Mouse (Mus musculus): ENCODE data around the gene Mydgf. TPM values are rescaled to one million over a fixed set of nuclear protein-coding genes. Genes with fewer than 3 reads are reported as not detected.

The Mydgf gene
- 75.5 and 78.5 TPM in 2 replicates for polyA plus RNA-seq (2016; fragmentation: Nextera tagmentation; extraction: Ambion mirVana)

- H3K4me3 ChIP-seq = peak within 1 kb of the TSS; percentile 79
- peaks cover 32% of the 10 kb centered on the region for H3K4me1 ChIP-seq
- DNase-seq (ENCODE audit: extremely low spot score, low spot score) = peak; percentile 94
- no peaks in the 10 kb centered on the region for H3K27me3 ChIP-seq (ENCODE audit: poor library complexity, severe bottlenecking)
- WGBS = under 1% methylated on average over 47 of the region's 47 CpGs
- no peaks in the 10 kb centered on the region for H3K9me3 ChIP-seq
- H3K27ac ChIP-seq = peak within 1 kb of the TSS; percentile 85
- peaks cover 66% of the 10 kb centered on the region for H3K36me3 ChIP-seq (replicated peaks)
Observed at GRCm38 (mm10) chr17:56183658-56184103, at the start of gene Mydgf. Gene Mydgf, minus strand, starts transcription at chr17:56183920.

- Histone ChIP-seq H3K9me3 (no peaks in the 10 kb centered on the region), H3K27me3 (ENCODE audit: poor library complexity, severe bottlenecking) (no peaks in the 10 kb centered on the region), H3K27ac (no peak overlapping the region), H3K4me3 (peak overlapping the region; percentile 19; the same call in 1 of the 2 replicates), H3K4me1 (peaks cover 17% of the 10 kb centered on the region), H3K36me3 (replicated peaks) (no peaks in the 10 kb centered on the region)
- WGBS = 58% methylated on average over 8 of the region's 8 CpGs
- no peak for DNase-seq (ENCODE audit: extremely low spot score, low spot score)
Observed at GRCm38 (mm10) chr17:56233389-56233788, 49.7 kb upstream of the Mydgf start.

GRCm38 (mm10) chr17:56229943-56230342 is 46.2 kb upstream of the Mydgf start:
- Histone ChIP-seq H3K27ac (no peak overlapping the region), H3K4me3 (no peak overlapping the region), H3K9me3 (no peaks in the 10 kb centered on the region), H3K4me1 (peaks cover 12% of the 10 kb centered on the region), H3K27me3 (ENCODE audit: poor library complexity, severe bottlenecking) (no peaks in the 10 kb centered on the region), H3K36me3 (replicated peaks) (no peaks in the 10 kb centered on the region)
- WGBS = 70% methylated on average over 10 of the region's 10 CpGs
- DNase-seq (ENCODE audit: extremely low spot score, low spot score) = no peak

- Histone ChIP-seq H3K4me1 (no peaks in the 10 kb centered on the region), H3K27me3 (ENCODE audit: poor library complexity, severe bottlenecking) (no peaks in the 10 kb centered on the region), H3K4me3 (no peak overlapping the region), H3K9me3 (no peaks in the 10 kb centered on the region), H3K27ac (no peak overlapping the region), H3K36me3 (replicated peaks) (no peaks in the 10 kb centered on the region)
- 84% methylated on average over 3 of the region's 3 CpGs for WGBS
- DNase-seq (ENCODE audit: extremely low spot score, low spot score) = no peak
Observed at GRCm38 (mm10) chr17:56226566-56226965, 42.8 kb upstream of the Mydgf start.

- WGBS = 45% methylated on average over 1 of the region's 1 CpGs
- H3K4me1 ChIP-seq = peaks cover 6% of the 10 kb centered on the region; the same call in 1 of the 2 replicates
- DNase-seq (ENCODE audit: extremely low spot score, low spot score) = no peak
- H3K4me3 ChIP-seq = no peak overlapping the region
- no peaks in the 10 kb centered on the region for H3K27me3 ChIP-seq (ENCODE audit: poor library complexity, severe bottlenecking)
- H3K36me3 ChIP-seq (replicated peaks) = no peaks in the 10 kb centered on the region
- no peak overlapping the region for H3K27ac ChIP-seq
- no peaks in the 10 kb centered on the region for H3K9me3 ChIP-seq
Observed at GRCm38 (mm10) chr17:56224916-56225315, 41.2 kb upstream of the Mydgf start.

GRCm38 (mm10) chr17:56219805-56220204 is 36.1 kb upstream of the Mydgf start:
- Histone ChIP-seq H3K4me1 (peaks cover 39% of the 10 kb centered on the region), H3K27me3 (ENCODE audit: poor library complexity, severe bottlenecking) (no peaks in the 10 kb centered on the region), H3K4me3 (peak overlapping the region; percentile 98; the same call in 1 of the 2 replicates), H3K36me3 (replicated peaks) (peaks cover 6% of the 10 kb centered on the region; the same call in 1 of the 2 replicates), H3K27ac (no peak overlapping the region), H3K9me3 (no peaks in the 10 kb centered on the region)
- no peak for DNase-seq (ENCODE audit: extremely low spot score, low spot score)
- 81% methylated on average over 3 of the region's 3 CpGs for WGBS

- peaks cover 11% of the 10 kb centered on the region; the same call in 1 of the 2 replicates for H3K36me3 ChIP-seq (replicated peaks)
- H3K9me3 ChIP-seq = no peaks in the 10 kb centered on the region
- DNase-seq (ENCODE audit: extremely low spot score, low spot score) = no peak
- H3K4me3 ChIP-seq = peak overlapping the region; percentile 98
- 45% methylated on average over 12 of the region's 12 CpGs for WGBS
- H3K4me1 ChIP-seq = peaks cover 39% of the 10 kb centered on the region
- no peaks in the 10 kb centered on the region for H3K27me3 ChIP-seq (ENCODE audit: poor library complexity, severe bottlenecking)
- peak overlapping the region; percentile 94 for H3K27ac ChIP-seq
Observed at GRCm38 (mm10) chr17:56219251-56219650, 35.5 kb upstream of the Mydgf start.

- DNase-seq (ENCODE audit: extremely low spot score, low spot score) = peak; percentile 90
- H3K36me3 ChIP-seq (replicated peaks) = peaks cover 15% of the 10 kb centered on the region; the same call in 1 of the 2 replicates
- peak within 1 kb of the TSS; percentile 98 for H3K4me3 ChIP-seq
- no peaks in the 10 kb centered on the region for H3K9me3 ChIP-seq
- WGBS = under 1% methylated on average over 78 of the region's 78 CpGs
- H3K27ac ChIP-seq = peak within 1 kb of the TSS; percentile 94
- H3K27me3 ChIP-seq (ENCODE audit: poor library complexity, severe bottlenecking) = no peaks in the 10 kb centered on the region
- H3K4me1 ChIP-seq = peaks cover 39% of the 10 kb centered on the region
Observed at GRCm38 (mm10) chr17:56218377-56219191, 34.9 kb upstream of the Mydgf start, which contains the start of gene Dpp9. Gene Dpp9, minus strand, starts transcription at chr17:56218905.

GRCm38 (mm10) chr17:56217670-56218069 is 34.0 kb upstream of the Mydgf start:
- Histone ChIP-seq H3K4me3 (peak overlapping the region; percentile 98), H3K4me1 (peaks cover 39% of the 10 kb centered on the region), H3K27me3 (ENCODE audit: poor library complexity, severe bottlenecking) (no peaks in the 10 kb centered on the region), H3K9me3 (no peaks in the 10 kb centered on the region), H3K36me3 (replicated peaks) (peaks cover 19% of the 10 kb centered on the region; the same call in 1 of the 2 replicates), H3K27ac (peak overlapping the region; percentile 94)
- DNase-seq (ENCODE audit: extremely low spot score, low spot score) = no peak
- 68% methylated on average over 13 of the region's 13 CpGs for WGBS

GRCm38 (mm10) chr17:56214229-56214628 is 30.5 kb upstream of the Mydgf start:
- Histone ChIP-seq H3K4me1 (peaks cover 27% of the 10 kb centered on the region), H3K4me3 (no peak overlapping the region), H3K27ac (no peak overlapping the region), H3K27me3 (ENCODE audit: poor library complexity, severe bottlenecking) (no peaks in the 10 kb centered on the region), H3K9me3 (no peaks in the 10 kb centered on the region), H3K36me3 (replicated peaks) (peaks cover 51% of the 10 kb centered on the region)
- DNase-seq (ENCODE audit: extremely low spot score, low spot score) = no peak
- 76% methylated on average over 1 of the region's 1 CpGs for WGBS

GRCm38 (mm10) chr17:56212676-56213075 is 29.0 kb upstream of the Mydgf start:
- H3K27ac ChIP-seq = no peak overlapping the region
- WGBS = 85% methylated on average over 6 of the region's 6 CpGs
- H3K4me1 ChIP-seq = peaks cover 18% of the 10 kb centered on the region
- no peak overlapping the region for H3K4me3 ChIP-seq
- no peak for DNase-seq (ENCODE audit: extremely low spot score, low spot score)
- peaks cover 66% of the 10 kb centered on the region for H3K36me3 ChIP-seq (replicated peaks)
- H3K9me3 ChIP-seq = no peaks in the 10 kb centered on the region
- H3K27me3 ChIP-seq (ENCODE audit: poor library complexity, severe bottlenecking) = no peaks in the 10 kb centered on the region

GRCm38 (mm10) chr17:56211090-56211489 is 27.4 kb upstream of the Mydgf start:
- WGBS = 93% methylated on average over 2 of the region's 2 CpGs
- Histone ChIP-seq H3K4me3 (no peak overlapping the region), H3K27ac (no peak overlapping the region), H3K27me3 (ENCODE audit: poor library complexity, severe bottlenecking) (no peaks in the 10 kb centered on the region), H3K36me3 (replicated peaks) (peaks cover 81% of the 10 kb centered on the region), H3K4me1 (peaks cover 2% of the 10 kb centered on the region), H3K9me3 (no peaks in the 10 kb centered on the region)
- no peak for DNase-seq (ENCODE audit: extremely low spot score, low spot score)

- Histone ChIP-seq H3K36me3 (replicated peaks) (peaks cover 93% of the 10 kb centered on the region), H3K9me3 (no peaks in the 10 kb centered on the region), H3K27me3 (ENCODE audit: poor library complexity, severe bottlenecking) (no peaks in the 10 kb centered on the region), H3K27ac (no peak overlapping the region), H3K4me3 (no peak overlapping the region), H3K4me1 (no peaks in the 10 kb centered on the region)
- 93% methylated on average over 3 of the region's 3 CpGs for WGBS
- DNase-seq (ENCODE audit: extremely low spot score, low spot score) = no peak
Observed at GRCm38 (mm10) chr17:56208821-56209220, 25.1 kb upstream of the Mydgf start.

Data from forebrain, embryonic 10.5 days (tissue).